Mouse (Mus musculus): ENCODE data around the gene Snx29. TPM values are rescaled to one million over a fixed set of nuclear protein-coding genes. Genes with fewer than 3 reads are reported as not detected.
"Not testable (repeated sequence)": the region's sequence is repeated elsewhere in the genome, so short reads cannot be mapped to it uniquely, and the experiment has no call there.

Gene Snx29
- 10 to 100 TPM; 10.8 to 14.9 TPM for total RNA-seq (2021)

DNA sequence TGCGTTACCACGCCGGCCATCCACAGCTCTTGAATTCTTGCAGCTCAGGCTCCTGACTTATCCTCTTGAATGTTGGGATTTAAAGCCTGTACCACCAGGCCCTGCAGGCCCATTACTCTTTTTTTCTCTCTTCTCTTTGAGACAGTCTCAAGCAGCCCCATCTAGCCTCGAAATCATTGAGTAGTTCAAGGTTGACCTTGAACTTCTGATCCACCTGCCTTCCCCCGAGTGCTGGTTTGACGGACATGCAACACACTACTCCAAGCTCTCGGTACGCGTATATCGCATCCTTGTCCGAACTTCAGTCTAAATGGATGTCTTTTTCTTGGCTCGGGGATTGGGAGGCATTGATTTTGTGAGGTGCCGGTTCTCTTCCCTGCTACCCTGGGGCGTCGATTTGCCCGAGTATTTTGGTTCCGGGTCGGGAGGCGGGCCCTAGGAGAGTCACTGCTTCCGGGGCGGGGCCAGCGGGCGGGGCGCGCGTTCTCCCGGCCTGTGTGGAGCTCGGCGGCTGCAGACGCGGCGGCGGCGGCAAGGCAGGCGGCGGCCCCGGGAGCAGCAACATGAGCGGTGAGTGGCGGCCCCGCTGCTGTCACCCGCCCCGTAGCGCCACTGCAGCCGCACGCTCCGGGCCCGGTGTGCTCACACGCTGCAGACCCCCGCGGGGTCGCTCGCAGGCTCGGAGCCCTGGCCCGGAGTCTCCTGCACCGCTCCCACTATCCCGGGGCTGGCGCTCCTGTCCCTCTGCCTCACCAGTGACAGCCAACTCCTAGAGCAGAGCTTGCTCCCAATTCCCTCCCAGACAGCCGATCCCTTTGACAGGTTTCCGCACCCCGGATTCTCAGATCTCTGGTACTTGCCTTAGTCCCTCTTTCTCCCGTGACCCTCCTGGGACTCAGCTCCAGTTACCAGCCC is at the start of gene Snx29:
Gene Snx29 (plus strand): TSS at position 500 of the 915 bp plus-strand sequence.
- peak; percentile 99 to 100 for DNase-seq
- intact Hi-C loops (cut with DNase I): loop anchor here (2.0 kb wide), 3 partner anchors 68 to 120 kb away; partner anchors contain the start of genes Gspt1 and Rsl1d1

DNA sequence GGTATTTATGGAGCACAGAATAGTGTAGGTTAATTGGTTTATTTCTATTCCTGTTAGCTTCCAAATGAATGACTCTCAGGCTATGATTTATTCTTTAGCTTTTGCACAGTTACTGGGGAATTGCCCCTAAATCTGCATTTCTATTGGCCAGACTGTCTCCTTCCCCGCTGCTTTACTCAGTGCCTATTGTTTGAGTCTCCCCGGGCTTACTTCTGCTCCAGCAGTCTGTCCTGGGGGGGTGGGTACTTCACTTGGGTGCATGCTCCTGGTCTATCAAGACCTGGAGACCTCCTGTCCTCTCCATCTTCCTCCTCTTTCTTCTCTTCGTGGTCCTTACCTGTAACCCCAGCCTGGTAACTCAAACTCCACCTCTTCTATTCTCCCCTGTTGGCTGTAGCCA is 45.8 kb upstream of the Snx29 start:
- DNase-seq: no peak
- intact Hi-C loops (cut with DNase I): no loop called here

DNA sequence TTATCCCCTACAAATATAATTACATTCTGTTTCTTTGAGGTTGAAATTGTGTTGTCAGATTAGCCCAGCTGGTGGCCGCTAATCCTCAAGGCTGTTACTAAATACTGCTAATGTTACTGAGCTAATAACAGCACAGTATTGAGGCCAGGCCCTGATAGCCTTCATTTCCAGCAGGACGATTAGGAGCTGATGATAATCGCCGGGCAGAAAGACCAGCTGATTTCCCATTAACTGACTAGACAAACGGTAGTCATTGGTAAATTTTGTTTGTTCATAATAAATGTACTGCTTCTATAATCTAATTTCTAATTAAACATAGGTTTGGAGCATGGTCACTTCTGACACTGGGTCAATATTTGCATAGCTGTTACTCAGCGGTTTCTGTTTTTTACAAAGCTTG is 43.9 kb upstream of the Snx29 start:
- no peak for DNase-seq
- intact Hi-C loops (cut with DNase I): no loop called here

DNA sequence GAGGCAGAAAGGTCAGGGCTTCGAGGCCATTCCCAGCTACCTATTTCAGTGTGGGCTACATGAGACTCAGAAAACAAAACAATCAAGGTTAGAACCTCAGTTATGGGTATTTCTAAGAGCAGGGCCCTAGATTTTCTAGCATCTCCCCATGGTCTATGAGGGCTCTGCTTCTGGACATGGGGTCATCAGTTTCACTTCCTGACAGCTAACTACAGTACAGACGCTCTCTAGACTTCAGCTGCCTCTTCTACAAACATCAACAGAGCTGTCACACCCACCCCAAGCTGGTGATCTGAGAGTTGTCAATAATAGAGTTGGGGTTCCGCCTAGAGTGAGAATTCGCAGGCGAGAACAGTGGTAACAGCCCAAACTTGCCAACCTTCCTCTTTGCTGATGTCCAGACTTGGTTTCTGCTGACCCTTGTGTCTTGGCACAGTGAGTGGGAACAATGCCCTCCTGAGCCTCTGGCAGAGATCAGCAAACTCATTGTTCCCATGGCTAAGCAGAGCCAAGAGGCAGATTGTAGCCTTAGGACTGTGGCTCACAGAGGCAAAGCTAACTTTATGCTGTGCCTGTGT is 40.0 kb upstream of the Snx29 start:
- intact Hi-C loops (cut with DNase I): no loop called here
- peak; percentile 2 for DNase-seq

DNA sequence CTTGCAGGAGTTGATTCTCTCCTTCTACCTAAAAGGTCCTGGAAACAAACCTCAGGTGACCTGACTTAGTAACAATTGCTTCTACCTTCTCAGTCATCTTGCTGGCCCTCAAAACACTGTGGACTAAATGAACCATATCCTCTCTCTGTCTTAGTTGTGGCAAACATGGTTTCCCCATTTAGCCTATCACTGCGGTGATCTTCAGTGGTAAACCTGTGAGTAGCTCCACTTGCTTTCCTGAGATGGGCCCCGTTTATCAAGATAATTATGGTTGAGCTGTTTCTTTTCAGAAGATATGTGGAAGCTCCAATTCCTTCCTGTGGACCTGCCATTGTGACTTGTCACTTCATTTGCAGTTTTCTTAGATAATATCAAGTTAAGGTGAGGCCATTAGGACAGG is 37.8 kb upstream of the Snx29 start:
- intact Hi-C loops (cut with DNase I): no loop called here
- DNase-seq: no peak

DNA sequence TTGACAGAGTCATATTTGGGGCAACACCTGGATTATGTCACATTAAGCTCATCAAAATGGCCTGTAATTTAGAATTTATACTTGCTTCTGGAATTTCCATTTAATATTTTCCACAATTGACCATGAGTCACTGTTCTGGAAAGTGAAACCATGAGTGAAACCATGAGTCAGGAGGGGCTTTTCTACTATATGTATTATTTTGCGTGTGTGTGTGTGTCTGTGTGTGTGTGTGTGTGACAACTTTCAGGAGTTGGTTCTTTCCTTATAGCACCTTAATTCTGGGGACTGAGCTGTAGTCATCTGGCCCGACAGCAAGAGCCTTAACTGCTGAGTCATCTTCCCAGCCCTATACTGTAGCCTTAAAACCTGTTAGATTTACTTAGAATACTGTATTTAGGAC is 36.8 kb upstream of the Snx29 start:
- DNase-seq: no peak
- intact Hi-C loops (cut with DNase I): no loop called here

DNA sequence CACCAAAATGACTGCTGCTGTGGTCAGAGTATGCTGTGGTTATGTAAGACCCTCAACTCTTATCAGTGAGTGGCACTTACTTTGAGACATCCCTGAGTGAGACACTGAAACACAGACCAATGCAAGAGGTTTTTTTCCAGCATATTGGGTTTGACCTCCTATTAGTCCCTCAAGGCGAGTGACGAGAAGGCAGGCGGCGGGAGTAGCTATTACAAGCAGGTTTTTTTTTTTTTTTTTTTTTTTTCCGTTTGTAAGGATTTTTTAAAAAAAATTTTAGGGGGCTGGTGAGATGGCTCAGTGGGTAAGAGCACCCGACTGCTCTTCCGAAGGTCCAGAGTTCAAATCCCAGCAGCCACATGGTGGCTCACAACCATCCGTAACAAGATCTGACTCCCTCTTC is 33.8 kb upstream of the Snx29 start:
- intact Hi-C loops (cut with DNase I); DNase-seq: not testable (repeated sequence)

DNA sequence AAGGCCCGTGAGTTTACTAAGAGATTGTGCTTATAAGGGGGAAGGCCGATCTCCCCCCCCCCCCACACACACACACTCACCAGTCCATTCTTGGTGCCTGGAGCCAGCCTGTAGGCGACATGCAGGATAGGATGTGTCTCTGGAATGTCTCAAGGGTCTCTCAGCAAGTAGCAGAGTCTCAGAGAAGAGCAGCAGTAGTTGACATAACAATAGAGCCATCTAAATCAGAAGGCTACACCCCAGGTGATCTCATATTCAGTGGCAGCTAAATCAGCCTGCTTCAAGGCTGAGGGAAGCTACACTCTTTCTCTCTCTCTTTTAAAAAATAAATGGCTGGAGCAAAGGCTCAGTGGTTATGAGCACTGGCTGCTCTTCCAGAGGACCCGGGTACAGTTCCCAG is 27.1 kb upstream of the Snx29 start:
- intact Hi-C loops (cut with DNase I); DNase-seq: not testable (repeated sequence)

DNA sequence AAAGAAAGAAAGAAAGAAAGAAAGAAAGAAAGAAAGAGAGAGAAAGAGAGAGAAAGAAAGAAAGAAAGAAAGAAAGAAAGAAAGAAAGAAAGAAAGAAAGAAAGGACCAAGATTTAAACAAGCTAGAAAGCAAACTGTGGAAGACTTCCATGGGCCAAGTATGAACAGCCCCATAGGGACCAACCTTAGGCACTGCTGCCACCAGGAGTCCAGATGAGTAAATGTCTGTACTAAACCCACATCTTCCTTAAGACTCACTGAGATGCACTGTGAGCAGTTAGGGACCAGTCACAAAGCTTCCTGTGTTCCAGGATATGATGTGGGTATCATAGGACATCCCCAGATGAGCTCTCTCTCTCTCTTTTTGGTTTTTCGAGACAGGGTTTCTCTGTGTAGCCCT is 25.0 kb upstream of the Snx29 start:
- intact Hi-C loops (cut with DNase I): not testable (repeated sequence)

DNA sequence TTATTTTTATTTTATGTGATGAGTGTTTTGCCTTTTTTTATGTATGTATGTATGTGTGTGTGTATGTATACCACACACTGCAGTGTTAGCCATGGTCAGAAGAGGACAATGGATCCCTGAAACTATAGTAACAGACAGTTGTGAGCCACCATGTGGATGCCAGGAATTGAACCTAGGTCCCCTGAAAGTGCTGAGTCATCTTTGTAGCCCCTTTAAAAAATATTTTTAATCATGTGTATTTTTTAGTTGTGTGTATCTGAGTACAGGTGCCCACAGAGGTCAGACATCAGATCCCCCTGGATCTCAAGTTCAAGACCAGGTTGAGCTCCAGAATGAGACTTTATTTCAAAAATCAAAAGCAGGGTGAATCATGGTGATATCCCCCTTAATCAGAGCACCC is 19.0 kb upstream of the Snx29 start:
- intact Hi-C loops (cut with DNase I): no loop called here
- DNase-seq: no peak

More for the DNA sequence above, 25.0 kb upstream of the Snx29 start:
- DNase-seq: not testable (repeated sequence)

DNA sequence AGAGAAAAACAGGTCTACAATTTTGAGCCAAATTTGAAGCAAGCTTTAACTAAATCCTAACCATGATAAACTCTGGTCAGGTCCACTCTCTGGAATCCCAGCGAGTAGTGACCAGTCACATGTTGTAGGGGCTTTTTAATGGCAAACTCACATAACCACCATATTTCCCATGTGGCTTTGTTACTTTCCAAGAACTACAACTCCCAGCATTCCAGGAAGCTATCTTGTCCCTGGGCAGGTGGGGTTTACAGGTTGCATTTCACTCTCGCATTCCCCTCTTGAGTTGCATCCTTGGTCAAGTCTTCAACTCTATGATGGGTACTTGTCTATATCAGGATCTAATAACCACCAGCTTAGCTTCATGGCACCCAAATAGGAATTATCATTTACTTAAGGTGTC is 17.2 kb upstream of the Snx29 start:
- DNase-seq: no peak
- intact Hi-C loops (cut with DNase I): no loop called here

DNA sequence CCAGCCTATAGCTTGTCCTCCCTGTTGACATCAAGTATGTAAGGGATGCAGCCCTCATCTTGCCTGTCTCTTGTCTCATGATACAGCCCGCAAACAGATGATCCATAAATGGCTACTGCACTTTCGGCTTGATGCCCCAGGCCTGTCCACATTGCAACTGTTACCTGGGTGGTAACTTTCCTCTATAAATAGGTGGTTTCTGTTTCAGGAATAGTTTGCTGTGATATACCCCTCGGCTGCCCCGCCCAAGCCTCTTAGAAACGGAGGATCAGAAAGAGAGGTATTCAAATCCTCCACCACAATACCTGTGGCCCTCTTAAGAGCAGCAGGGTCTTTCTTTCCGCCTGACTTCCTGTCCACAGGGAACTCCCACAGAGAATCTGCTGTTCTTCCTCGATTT is 9.2 kb upstream of the Snx29 start, which contains the start of gene Tnfrsf17:
Gene Tnfrsf17 (plus strand): TSS at position 301 of the 400 bp plus-strand sequence.
- DNase-seq: no peak
- intact Hi-C loops (cut with DNase I): no loop called here

DNA sequence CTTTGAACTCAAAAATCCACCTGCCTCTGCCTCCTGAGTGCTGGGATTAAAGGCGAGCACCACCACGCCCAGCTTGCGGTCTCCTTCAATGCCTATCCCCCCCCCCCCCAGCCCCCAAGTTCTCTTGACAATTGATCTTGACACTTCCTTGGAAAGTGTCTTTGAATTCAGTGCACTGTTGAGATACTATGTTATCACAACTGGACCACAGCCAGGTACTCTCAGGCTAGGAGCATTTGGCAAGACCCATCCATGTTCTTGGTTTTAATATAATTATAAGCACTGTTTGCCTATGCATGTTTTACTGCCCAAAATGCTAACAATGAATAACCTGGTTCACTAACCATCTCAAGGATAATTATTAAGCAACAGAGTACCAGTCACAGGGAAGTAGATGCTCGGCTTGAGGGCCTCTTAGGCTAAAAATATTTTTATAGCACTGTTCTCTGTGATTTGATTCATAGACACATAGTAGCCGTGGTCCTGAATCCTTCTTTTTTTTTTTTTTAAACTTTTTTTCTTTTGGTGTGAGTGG is 6.9 kb upstream of the Snx29 start:
- no peak for DNase-seq
- intact Hi-C loops (cut with DNase I): no loop called here

DNA sequence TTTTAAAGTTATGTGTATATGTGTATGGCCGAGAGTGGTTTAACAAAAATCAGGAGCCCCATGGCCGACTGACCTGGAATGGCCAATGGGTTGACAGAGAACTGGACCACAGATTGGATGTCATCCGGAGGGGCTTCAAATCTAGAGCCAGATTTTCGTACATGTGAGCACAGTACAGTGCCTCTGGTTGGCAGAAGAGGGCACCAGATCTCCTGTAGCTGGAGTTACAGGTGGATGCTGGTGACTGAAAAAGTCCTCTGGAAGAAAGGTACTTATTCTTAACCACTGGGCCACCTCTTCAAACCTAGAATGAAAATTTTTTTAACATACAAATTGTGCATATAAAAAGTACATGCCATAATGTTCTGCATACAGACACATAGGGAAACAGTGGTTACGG is 6.0 kb upstream of the Snx29 start:
- intact Hi-C loops (cut with DNase I): no loop called here
- no peak for DNase-seq

DNA sequence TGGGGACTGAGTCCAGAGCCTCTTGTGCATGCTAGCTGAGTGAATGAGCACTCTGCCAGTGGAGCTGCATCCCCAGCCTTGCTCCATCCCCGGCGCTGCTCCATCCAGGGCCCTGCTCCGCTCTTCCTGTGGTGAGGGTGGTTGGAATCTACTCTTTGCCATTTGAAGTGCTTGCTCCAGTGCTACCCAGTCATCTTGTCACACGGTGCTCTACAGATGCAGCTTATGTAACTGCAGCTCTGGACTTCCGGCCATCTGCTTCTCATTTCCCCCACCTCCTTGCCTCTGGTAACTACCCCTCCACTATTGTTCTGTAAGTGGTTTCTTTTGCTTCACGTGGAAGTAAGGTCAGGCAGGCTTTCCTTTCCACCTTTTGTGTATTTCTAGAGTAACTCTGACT is 5.4 kb upstream of the Snx29 start:
- intact Hi-C loops (cut with DNase I): no loop called here
- no peak for DNase-seq

DNA sequence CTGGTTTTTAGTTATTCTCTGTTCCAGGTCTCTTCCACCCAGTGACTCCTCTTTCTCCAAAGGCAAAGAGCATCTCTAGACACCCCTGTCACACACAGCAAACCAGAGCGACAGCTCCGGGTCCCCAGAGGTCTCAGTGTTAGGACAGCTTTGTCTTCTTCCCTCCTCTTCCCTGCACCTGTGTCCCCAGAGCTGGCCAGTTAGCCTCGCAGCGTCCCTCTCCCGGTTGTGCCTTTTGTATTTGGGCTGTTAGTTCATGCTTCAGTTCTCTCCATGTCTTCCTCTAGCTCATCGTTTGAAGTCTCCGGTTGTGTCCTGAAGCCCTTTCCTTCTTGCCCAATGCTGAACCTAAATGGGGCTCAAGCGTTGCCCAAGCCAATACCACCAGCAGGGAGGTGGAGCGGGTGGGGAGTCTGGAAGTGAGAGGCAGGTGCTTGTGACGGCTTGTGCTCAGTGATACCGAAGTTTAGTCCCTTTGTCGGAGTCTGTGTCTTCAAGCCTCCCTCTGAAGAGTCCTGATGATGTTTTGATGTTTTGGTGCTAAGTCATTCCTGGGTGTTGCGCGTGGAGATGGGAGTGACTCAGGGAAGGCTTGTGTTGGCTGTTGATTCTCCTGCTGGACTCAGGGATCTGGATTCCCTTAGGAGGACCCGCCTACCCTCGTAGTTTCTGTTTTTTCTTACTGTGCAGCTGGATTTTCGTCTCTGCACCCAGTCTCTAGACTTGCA is 780 bp downstream of the Snx29 start:
- intact Hi-C loops (cut with DNase I): loop anchor here (2.0 kb wide), 3 partner anchors 69 to 121 kb away; partner anchors contain the start of genes Gspt1 and Rsl1d1

DNA sequence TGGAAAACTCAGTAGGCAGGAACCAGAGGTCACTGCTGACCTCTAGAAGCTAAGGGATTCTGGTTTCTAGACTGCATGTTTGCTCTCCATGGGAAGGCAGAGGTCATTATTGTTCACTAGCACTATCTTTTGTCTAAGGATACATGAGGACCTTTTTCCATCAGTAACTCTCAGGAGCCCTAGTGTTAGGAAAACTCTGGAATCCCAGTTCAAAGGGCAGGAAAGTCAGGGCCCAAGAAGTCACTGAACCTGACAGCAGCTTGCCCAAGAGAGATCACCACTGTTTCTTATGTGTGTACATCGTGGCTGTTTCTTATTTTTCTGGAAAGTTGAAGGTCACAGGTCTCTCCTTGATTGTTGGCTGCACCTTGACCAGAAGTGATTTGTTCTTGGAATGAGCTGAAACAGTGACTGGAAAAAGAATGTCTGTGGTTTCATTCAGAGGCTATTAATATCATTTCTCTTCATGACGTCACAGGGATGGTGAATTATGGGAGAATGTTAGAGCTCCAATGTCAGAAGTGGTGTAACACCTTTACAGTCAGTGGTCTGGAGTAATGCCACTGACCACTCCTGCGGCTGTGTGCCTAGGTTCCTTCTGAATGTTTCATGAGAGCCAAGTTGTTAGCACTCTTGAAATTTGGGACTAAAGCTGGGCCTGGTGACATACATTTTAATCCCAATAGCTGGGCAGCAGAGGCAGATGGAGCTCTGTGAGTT is 7.5 kb downstream of the Snx29 start:
- intact Hi-C loops (cut with DNase I): no loop called here
- DNase-seq: no peak

More for the DNA sequence above, 780 bp downstream of the Snx29 start:
- peak in 1 of 2 experiments; percentile 26 for DNase-seq

DNA sequence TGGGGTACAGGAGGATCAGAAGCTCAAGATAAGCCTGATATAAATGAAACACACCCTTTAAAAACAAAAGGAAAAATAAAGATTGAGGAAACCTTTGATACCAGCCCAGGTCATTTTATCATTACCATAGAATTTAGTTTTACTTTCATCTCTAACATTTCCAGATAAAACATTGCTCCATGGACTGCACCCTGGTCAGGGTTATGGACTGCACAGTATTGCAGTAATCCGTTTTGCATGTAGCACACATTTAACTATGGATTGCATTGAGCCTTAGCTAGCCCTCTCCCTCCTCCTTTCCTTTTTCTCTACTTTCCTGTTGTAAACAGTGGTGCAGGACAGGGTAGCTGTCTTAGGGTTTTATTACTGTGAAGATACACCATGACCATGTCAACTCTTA is 8.3 kb downstream of the Snx29 start:
- DNase-seq: no peak
- intact Hi-C loops (cut with DNase I): no loop called here

DNA sequence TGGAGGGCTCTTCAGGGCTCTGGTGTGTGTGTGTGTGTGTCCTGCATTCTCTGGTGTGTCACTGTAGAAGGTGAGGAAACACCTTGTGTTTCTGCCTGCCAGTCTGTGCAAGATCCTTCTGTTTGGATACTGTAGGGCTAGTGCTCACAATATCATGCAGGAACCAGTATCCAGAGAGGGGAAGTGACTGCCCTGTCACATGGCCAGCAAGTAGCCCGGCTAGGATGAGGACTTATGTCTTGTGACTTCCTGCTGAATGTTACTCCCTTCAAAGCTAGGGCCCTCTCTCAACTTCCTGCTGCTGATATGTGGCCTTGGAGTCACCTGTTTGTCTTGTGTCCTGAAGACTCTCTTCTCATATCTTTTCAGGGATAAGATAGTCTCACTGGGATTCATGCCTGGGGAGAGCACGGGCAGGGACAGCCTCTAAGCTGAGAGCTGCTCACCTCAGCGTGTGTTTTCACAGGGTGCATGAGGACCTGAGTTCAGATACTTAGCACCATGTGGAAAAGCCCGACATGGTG is 20.6 kb downstream of the Snx29 start:
- peak; percentile 20 to 22 for DNase-seq
- intact Hi-C loops (cut with DNase I): no loop called here

DNA sequence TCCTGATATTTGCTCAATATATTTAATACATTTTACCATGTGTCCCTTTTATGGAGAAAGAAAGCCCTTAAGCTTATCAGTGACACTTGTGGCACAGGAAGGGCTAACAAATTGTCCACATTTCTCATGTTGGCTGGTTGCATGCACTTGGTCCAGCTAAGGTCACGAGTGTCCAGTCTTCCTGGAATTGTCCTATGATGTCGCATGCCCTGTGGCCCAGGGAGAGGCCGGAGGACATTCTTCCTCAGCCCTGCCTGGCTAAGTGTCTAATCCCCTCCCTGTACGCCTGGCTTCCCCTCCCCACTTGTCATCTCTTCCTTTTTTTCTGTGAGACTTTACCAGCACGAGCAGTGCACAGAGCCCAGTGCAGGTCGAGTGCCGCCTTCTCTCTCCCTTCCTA is 29.2 kb downstream of the Snx29 start:
- intact Hi-C loops (cut with DNase I): no loop called here
- no peak for DNase-seq

All from heart, postnatal 36 days (tissue).